Mouse (Mus musculus) hindbrain, postnatal 0 days (tissue): Measurements from ENCODE around the gene Tmem59l. TPM values are rescaled to one million over a fixed set of nuclear protein-coding genes. Genes with fewer than 3 reads are reported as not detected.

Source experiments
- ATAC-seq: fragments of 200-750 bp; cut with Nextera tagmentation; 2 replicates; pipeline ENCODE4 v1.8.0; 2017; ENCODE audit warnings: mild to moderate bottlenecking, moderate TSS enrichment, moderate library complexity
- DNase-seq: peaks from one replicate; pipeline ENCODE4 v3.0.0-alpha.2; 2015; ENCODE audit warnings: low spot score
- H3K27ac ChIP-seq: fragments of 300-500 bp; sonication (generic); 2 replicates; pipeline ENCODE4 v1.5.1; 2014; ENCODE audit warnings: mild to moderate bottlenecking
- H3K27me3 ChIP-seq: fragments of 300-500 bp; sonication (generic); 2 replicates; pipeline ENCODE4 v1.6.1; 2014; ENCODE audit warnings: low read length, mixed read lengths; ENCODE audit not compliant: insufficient read depth
- H3K36me3 ChIP-seq: fragments of 300-500 bp; sonication (generic); 2 replicates; pipeline ENCODE4 v1.6.1; 2014; ENCODE audit warnings: low read length, mixed read lengths; ENCODE audit not compliant: insufficient read depth
- H3K4me1 ChIP-seq: fragments of 300-500 bp; sonication (generic); 2 replicates; pipeline ENCODE4 v1.6.1; 2014; ENCODE audit warnings: antibody characterized with exemption, low read length, mixed read lengths; ENCODE audit not compliant: insufficient read depth
- H3K4me2 ChIP-seq: fragments of 300-500 bp; sonication (generic); 2 replicates; pipeline ENCODE4 v1.6.1; 2014; ENCODE audit warnings: low read depth, mild to moderate bottlenecking, low read length, moderate library complexity, mixed read lengths
- H3K4me3 ChIP-seq: fragments of 300-500 bp; sonication (generic); 2 replicates; pipeline ENCODE4 v1.5.1; 2014; ENCODE audit warnings: low read length
- H3K9ac ChIP-seq: fragments of 300-500 bp; sonication (generic); replicated peaks from 2 replicates; pipeline ENCODE4 v1.6.1; 2014; ENCODE audit warnings: mild to moderate bottlenecking, low read length, moderate library complexity, mixed read lengths
- H3K9me3 ChIP-seq: fragments of 300-500 bp; sonication (generic); 2 replicates; pipeline ENCODE4 v1.6.1; 2016; ENCODE audit warnings: low read length, mixed read lengths
- CTCF ChIP-seq: IDR thresholded peaks from 2 replicates; pipeline ENCODE4 v1.5.1; 2016; ENCODE audit warnings: antibody characterized with exemption, control low read depth, low read depth
- WGBS: fragments of 180-500 bp; shearing (Covaris S2); extraction: QIAGEN DNeasy Blood & Tissue Kit; methylation state at CpG from one replicate; pipeline ENCODE4 v1.1.7; 2014; 5-methylcytosine and 5-hydroxymethylcytosine counted together
- polyA plus RNA-seq: library from polyadenylated mRNA; unstranded; fragments of >200 nt; fragmentation: Nextera tagmentation; extraction: Ambion mirVana; gene quantifications from 2 replicates; pipeline ENCODE4 v1.2.1, GENCODE M21; 2015
- total RNA-seq: library from RNA; depleted of rRNA; stranded (reverse); fragments of >200 nt; gene quantifications from 2 replicates; pipeline ENCODE4 v1.2.3, GENCODE M21; 2014

Gene Tmem59l
- total and polyA plus RNA-seq, 2 experiments from 2014 or later = 198 to 205 TPM

DNA sequence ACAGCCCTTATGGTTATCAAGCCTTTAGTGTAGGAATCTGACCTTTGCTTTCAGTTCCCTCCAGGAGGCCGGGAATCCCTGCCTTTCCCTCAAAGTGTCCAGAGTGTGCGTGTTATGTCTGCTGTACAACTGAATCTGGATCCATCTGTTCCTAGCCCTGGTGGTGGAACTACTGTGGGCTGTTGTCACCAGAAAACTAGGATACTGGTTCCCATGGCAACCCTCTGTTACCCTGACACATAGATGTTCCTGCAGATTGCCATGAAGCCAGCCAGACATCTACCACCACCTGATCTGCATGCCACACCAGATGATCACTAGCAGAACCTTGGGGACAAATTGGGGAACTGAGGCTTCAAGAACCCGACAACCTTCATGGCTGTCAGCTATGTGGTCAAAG, 5.2 kb downstream of the Tmem59l start:
- no peak for DNase-seq
- H3K27ac ChIP-seq = no peak overlapping the region
- no peak for TF ChIP-seq CTCF
- H3K9me3 ChIP-seq = no peaks in the 10 kb centered on the region
- no peak overlapping the region for H3K9ac ChIP-seq
- H3K4me1 ChIP-seq = 0 out of 2 replicates have a peak, but pooled peaks cover 6% of the 10 kb centered on the region
- 71% methylated on average over 3 of the region's 3 CpGs for WGBS
- ATAC-seq = no peak
- peaks cover 8% of the 10 kb centered on the region for H3K27me3 ChIP-seq
- H3K4me2 ChIP-seq = no peak overlapping the region
- H3K36me3 ChIP-seq = no peaks in the 10 kb centered on the region
- no peak overlapping the region for H3K4me3 ChIP-seq

DNA sequence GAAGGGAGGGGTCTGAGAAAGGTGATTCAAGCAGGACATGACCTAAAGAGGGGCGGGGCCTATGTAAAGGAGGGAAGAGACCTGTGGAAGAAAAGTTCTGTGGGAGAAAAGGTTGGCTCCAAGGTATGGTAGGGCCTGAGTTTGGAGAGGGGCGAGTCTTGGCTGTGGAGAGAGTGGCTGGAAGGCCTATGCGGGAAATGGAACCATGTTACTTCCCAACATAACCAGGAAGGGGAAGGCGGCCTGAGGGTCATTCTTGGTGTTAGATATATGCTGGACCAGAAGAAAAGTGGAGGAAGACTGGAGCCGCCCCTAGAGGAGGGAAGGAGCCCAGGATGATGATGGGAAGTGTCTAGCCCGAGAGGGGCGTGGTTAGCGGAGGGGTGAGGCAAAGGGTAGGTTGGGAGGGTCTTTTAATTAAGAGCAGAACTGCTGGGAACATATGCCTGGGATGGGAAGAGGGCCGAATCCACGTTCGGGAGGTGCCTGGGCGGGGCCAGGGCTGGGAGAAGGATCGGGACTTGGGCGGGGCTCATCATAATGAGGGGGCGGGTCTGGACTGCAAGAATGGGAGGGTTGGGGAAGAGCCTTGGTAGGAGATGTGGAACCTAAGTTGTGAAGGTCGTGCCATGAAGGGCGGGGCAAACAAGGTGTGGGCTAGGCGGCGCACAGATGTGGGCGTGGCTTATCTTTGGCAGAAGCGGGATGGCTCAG, 9.7 kb downstream of the Tmem59l start:
- 5% methylated on average over 21 of the region's 21 CpGs for WGBS
- Histone ChIP-seq H3K9me3 (no peaks in the 10 kb centered on the region), H3K4me1 (peaks cover 14% of the 10 kb centered on the region; the same call in 1 of the 2 replicates), H3K27ac (no peak overlapping the region), H3K36me3 (no peaks in the 10 kb centered on the region), H3K4me3 (peak overlapping the region; percentile 69), H3K27me3 (0 out of 2 replicates have a peak, but pooled peaks cover 3% of the 10 kb centered on the region), H3K9ac (peak overlapping the region; percentile 81), H3K4me2 (peak overlapping the region; percentile 93)
- TF ChIP-seq CTCF = no peak
- ATAC-seq (peak; percentile 25), DNase-seq (no peak)

DNA sequence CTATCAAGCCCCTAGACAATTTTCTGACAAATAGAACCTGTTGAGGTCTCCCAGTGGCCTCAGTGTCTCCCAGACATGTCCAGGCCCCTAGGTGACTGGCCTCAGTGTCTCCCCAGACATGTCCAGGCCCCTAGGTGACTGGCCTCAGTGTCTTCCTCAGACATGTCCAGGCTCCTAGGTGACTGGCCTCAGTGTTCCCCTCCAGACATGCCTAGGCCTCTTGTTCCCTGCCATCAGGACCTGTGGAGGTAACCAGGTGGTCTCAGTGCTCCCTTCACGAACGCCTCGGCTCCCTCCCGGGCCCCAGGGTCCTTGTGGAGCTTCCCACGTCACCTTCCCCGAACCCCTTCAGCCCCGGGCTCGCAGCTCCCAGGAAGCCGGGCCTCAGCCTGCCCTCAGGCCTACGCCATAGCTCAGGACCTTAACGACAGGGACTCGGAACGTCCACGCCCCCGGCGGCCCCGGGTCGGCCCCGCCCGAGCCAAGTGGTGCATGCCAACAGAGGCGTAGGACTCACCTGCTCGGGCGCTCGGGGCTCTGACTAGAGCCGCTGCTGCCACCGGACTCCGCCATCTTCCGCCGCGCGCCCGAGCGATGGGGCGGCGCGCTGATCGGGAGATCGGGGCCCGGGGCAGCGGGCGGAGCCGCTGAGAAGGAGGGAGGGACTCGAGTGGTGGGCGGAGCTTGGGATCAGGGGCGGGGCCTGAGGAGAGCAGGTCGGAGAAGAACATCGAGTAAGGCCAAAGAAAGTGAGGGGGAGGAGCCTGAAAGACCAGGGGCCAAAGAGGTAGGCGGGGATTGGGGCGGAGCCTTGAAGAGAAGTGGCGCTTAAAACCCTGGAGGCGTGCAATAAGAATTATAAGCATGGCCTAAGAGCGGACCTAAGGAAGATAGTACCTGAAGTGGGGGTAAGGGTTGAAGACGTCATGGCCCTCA, 10.6 kb downstream of the Tmem59l start, which contains the start of gene Klhl26:
Gene Klhl26 (minus strand): TSS at position 636 of the 936 bp plus-strand sequence.
- TF ChIP-seq CTCF = no peak
- Histone ChIP-seq H3K4me3 (peak within 1 kb of the TSS; percentile 69), H3K27me3 (0 out of 2 replicates have a peak, but pooled peaks cover 3% of the 10 kb centered on the region), H3K36me3 (no peaks in the 10 kb centered on the region), H3K9me3 (no peaks in the 10 kb centered on the region), H3K9ac (peak within 1 kb of the TSS; percentile 81), H3K27ac (peak within 1 kb of the TSS; percentile 43; the same call in 1 of the 2 replicates), H3K4me2 (peak within 1 kb of the TSS; percentile 93), H3K4me1 (peaks cover 14% of the 10 kb centered on the region; the same call in 1 of the 2 replicates)
- peak; percentile 92 for ATAC-seq
- under 1% methylated on average over 53 of the region's 53 CpGs for WGBS
- peak; percentile 93 for DNase-seq

- no peaks in the 10 kb centered on the region for H3K36me3 ChIP-seq
- no peak overlapping the region for H3K4me2 ChIP-seq
- WGBS = 91% methylated on average over 7 of the region's 7 CpGs
- H3K9ac ChIP-seq = no peak overlapping the region
- H3K4me1 ChIP-seq = peaks cover 20% of the 10 kb centered on the region; the same call in 1 of the 2 replicates
- no peak for TF ChIP-seq CTCF
- no peaks in the 10 kb centered on the region for H3K27me3 ChIP-seq
- ATAC-seq (no peak), DNase-seq (no peak)
- no peak overlapping the region for H3K4me3 ChIP-seq
- H3K9me3 ChIP-seq = no peaks in the 10 kb centered on the region
- no peak overlapping the region for H3K27ac ChIP-seq
Measured at GRCm38 (mm10) chr8:70471856-70472255, 15.3 kb downstream of the Tmem59l start.

GRCm38 (mm10) chr8:70469938-70470337, 17.2 kb downstream of the Tmem59l start:
- H3K4me1 ChIP-seq = 0 out of 2 replicates have a peak, but pooled peaks cover 11% of the 10 kb centered on the region
- H3K36me3 ChIP-seq = no peaks in the 10 kb centered on the region
- no peak for ATAC-seq
- peak overlapping the region; percentile 48; the same call in 1 of the 2 replicates for H3K27ac ChIP-seq
- 42% methylated on average over 2 of the region's 2 CpGs for WGBS
- no peak overlapping the region for H3K4me2 ChIP-seq
- DNase-seq = no peak
- no peaks in the 10 kb centered on the region for H3K27me3 ChIP-seq
- no peak overlapping the region for H3K9ac ChIP-seq
- no peak for TF ChIP-seq CTCF
- no peak overlapping the region for H3K4me3 ChIP-seq
- no peaks in the 10 kb centered on the region for H3K9me3 ChIP-seq

DNA sequence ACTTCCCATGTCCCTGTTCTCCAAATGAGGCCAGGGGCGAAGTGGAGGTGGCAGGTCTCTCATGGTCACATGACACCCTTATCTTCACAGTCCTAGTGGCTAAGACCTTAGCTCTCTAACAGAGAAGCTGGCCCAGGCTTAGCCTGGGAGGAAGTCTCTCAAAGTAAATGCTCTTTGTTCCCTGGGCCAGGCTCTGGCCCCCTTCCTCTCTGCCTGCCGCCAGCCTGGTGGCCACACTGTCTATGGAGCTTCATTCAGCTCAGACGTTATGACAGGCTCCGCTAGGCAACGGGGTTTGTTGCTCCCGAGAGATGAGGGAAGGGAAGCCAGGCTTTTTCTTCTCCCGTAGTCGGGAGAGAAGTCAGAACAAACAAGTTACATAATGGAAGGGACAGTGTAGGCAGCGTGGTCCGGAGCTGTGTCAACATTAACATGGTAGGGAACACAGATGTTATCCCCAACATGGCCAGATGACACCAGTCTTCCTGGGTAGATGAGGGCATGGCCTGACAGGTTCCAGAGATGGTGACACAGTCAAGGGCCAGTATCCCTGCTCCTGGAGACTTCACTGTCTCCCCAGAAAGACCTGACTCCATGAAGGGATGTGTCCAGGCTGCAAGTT, 17.8 kb downstream of the Tmem59l start:
- Histone ChIP-seq H3K36me3 (no peaks in the 10 kb centered on the region), H3K27me3 (no peaks in the 10 kb centered on the region), H3K27ac (peak overlapping the region; percentile 48; the same call in 1 of the 2 replicates), H3K4me1 (0 out of 2 replicates have a peak, but pooled peaks cover 11% of the 10 kb centered on the region), H3K4me2 (no peak overlapping the region), H3K9me3 (no peaks in the 10 kb centered on the region), H3K4me3 (no peak overlapping the region), H3K9ac (no peak overlapping the region)
- DNase-seq = peak; percentile 63
- 23% methylated on average over 10 of the region's 10 CpGs for WGBS
- ATAC-seq = peak; percentile 78
- TF ChIP-seq CTCF = no peak
